10 mouse cellular contexts compared by ENCODE assay signal in the genomic region with DNA sequence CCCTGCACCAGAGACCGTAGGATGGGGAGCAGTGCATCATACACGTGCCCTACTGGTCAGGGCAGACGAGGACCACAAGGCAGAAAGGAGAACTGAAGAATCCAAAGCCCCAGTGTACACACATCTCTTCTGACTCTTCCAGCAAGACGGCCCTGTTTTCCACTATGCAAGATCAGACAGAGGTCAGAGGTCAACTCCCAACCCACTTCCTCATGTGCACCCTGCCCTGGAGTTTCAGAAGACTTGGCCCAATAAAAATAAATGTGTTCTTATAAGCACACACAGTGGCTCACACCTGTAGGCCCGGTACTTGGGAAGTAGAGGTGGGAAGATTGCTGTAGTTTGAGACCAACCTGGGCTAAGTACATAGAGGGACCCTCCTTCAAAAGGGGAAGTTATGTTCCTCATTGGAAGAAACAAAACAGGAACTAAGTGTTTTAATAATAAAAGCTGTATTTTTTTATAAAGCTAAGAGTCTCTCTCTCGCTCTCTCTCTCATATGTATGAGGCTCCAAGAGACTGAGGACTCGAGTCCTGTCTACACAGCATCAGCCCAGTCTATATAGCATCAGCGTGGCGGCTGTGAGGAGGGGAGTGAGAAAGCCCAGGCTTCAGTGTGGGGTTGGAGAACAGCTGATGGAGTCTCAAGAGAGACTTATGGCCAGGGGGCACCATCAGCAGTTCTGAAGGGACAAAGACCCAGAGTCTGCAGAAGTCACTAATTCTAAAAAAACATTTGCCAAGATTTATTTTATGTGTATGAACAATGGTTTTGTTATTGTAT. TPM values are rescaled to one million over a fixed set of nuclear protein-coding genes. Genes with fewer than 3 reads are reported as not detected.
DNase-seq lines count a peak whose midpoint lies in the region; ATAC-seq and TF ChIP-seq lines count a peak whose summit lies in the region.
"Had no signal": no experiment of that assay in that cellular context is flagged by ENCODE, and none has a peak within 500 bp of the region (broad histone marks: within the 10 kb centered on the region; RNA-seq: fewer than 3 reads in every experiment).

No protein-coding gene starts in this region.

- peak; percentile 53 to 57 for DNase-seq in heart, adult 18-20 months
- DNase-seq in heart, postnatal 25 days (ENCODE audit: low spot score) = no peak
- peak; percentile 65 for DNase-seq in CH12.LX (ENCODE audit: extremely low read depth)
- no peak for DNase-seq in frontal cortex, postnatal 14 days (ENCODE audit: low spot score in 2 of 2)
- DNase-seq in thymus, adult 18-20 months = no peak

- peak overlapping the region; percentile 88 for H3K4me2 ChIP-seq in CH12.LX (ENCODE audit: insufficient read depth, low read depth, poor library complexity, severe bottlenecking)
- H3K4me2 ChIP-seq in hindbrain, embryonic 16.5 days (ENCODE audit: low read length) = peak overlapping the region; percentile 57
- peak overlapping the region; percentile 70 for H3K4me2 ChIP-seq in midbrain, embryonic 13.5 days (replicated peaks)
- H3K4me2 ChIP-seq in heart, embryonic 11.5 days = no peak overlapping the region; the same call in 1 of the 2 replicates

- dilution Hi-C loops in CH12.LX (cut with MboI; ENCODE audit: extremely low pct_ligation_motif_present, extremely low pct_unique_long_range_greater_than_20kb, low sequenced_read_pairs) = no loop called here

- H3K79me2 ChIP-seq in CH12.LX (replicated peaks; ENCODE audit: control insufficient read depth, extremely low read depth, insufficient read depth, poor library complexity, severe bottlenecking) = 0 out of 2 replicates have a peak, but pooled peaks cover 5% of the 10 kb centered on the region

- intact Hi-C loops in heart, postnatal 25 days (cut with DNase I) = loop anchor here (2.0 kb wide), 1 partner anchor 53 kb away; no protein-coding TSS in a partner anchor

- no peak for TF ChIP-seq EP300 in CH12.LX (IDR thresholded peaks at IDR 0.05; ENCODE audit: low read length)

- H3K36me3 ChIP-seq in CH12.LX (replicated peaks in 1 of 2; ENCODE audit: control insufficient read depth in 1 of 2, insufficient read depth in 1 of 2, low read length in 1 of 2) = peaks cover 0 to 42% of the 10 kb centered on the region in 2 experiments
- H3K36me3 ChIP-seq in hindbrain, embryonic 16.5 days (ENCODE audit: control insufficient read depth, insufficient read depth, low read length) = no peaks in the 10 kb centered on the region
- H3K36me3 ChIP-seq in midbrain, embryonic 13.5 days = peaks cover 11% of the 10 kb centered on the region; the same call in 1 of the 2 replicates
- no peaks in the 10 kb centered on the region for H3K36me3 ChIP-seq in heart, embryonic 11.5 days (ENCODE audit: control insufficient read depth, insufficient read depth, low read length)

- H3K27me3 ChIP-seq in CH12.LX (replicated peaks) = no peaks in the 10 kb centered on the region
- H3K27me3 ChIP-seq in hindbrain, embryonic 16.5 days (replicated peaks; ENCODE audit: control insufficient read depth, insufficient read depth, low read length) = peaks cover under 1% of the 10 kb centered on the region
- peaks cover 6% of the 10 kb centered on the region for H3K27me3 ChIP-seq in midbrain, embryonic 13.5 days
- H3K27me3 ChIP-seq in heart, embryonic 11.5 days (ENCODE audit: control insufficient read depth, insufficient read depth, low read length) = peaks cover 1% of the 10 kb centered on the region
- H3K27me3 ChIP-seq: Patski had no signal

- no peak for TF ChIP-seq CTCF in CH12.LX (conservative IDR thresholded peaks at IDR 0.05 in 1 of 2, IDR thresholded peaks at IDR 0.05 in 1 of 2; ENCODE audit: low read depth in 2 of 2, low read length in 2 of 2)

- peak; percentile 34 for TF ChIP-seq POLR2A in CH12.LX (IDR thresholded peaks at IDR 0.05; ENCODE audit: low read depth, low read length)

- H3K4me3 ChIP-seq in CH12.LX (replicated peaks in 1 of 3; ENCODE audit: low read depth in 2 of 3, low read length in 2 of 3, poor library complexity in 1 of 3) = peak overlapping the region in 2 of 3 experiments; percentile 25 to 68
- H3K4me3 ChIP-seq in hindbrain, embryonic 16.5 days (ENCODE audit: low read length) = no peak overlapping the region
- 0 out of 2 replicates have a peak overlapping the region, but pooled peaks have one; percentile 65 for H3K4me3 ChIP-seq in midbrain, embryonic 13.5 days (replicated peaks)
- no peak overlapping the region for H3K4me3 ChIP-seq in heart, embryonic 11.5 days (ENCODE audit: low read depth, low read length)

- 93% methylated on average over 9 of the region's 9 CpGs for WGBS in hindbrain, embryonic 16.5 days
- WGBS in midbrain, embryonic 13.5 days = 90% methylated on average over 9 of the region's 9 CpGs
- 86% methylated on average over 9 of the region's 9 CpGs for WGBS in heart, embryonic 11.5 days (ENCODE audit: insufficient replicate concordance)

- no peak for ATAC-seq in hindbrain, embryonic 16.5 days
- ATAC-seq in midbrain, embryonic 13.5 days = no peak
- no peak for ATAC-seq in heart, embryonic 11.5 days (replicated peaks; ENCODE audit: insufficient number of reproducible peaks, low FRiP score, low TSS enrichment)
- ATAC-seq: Patski had no signal

- peak overlapping the region; percentile 12; the same call in 1 of the 2 replicates for H3K27ac ChIP-seq in CH12.LX (ENCODE audit: insufficient read depth, low read depth)
- no peak overlapping the region for H3K27ac ChIP-seq in hindbrain, embryonic 16.5 days (ENCODE audit: low read depth, low read length)
- H3K27ac ChIP-seq in midbrain, embryonic 13.5 days = no peak overlapping the region
- H3K27ac ChIP-seq in heart, embryonic 11.5 days (ENCODE audit: low read depth, low read length) = no peak overlapping the region

- no peaks in the 10 kb centered on the region for H3K9me3 ChIP-seq in CH12.LX (replicated peaks; ENCODE audit: low read length)
- H3K9me3 ChIP-seq in hindbrain, embryonic 16.5 days (ENCODE audit: control insufficient read depth, low read length) = no peaks in the 10 kb centered on the region
- no peaks in the 10 kb centered on the region for H3K9me3 ChIP-seq in midbrain, embryonic 13.5 days
- H3K9me3 ChIP-seq in heart, embryonic 11.5 days (replicated peaks; ENCODE audit: control insufficient read depth, low read length) = no peaks in the 10 kb centered on the region

- in situ Hi-C loops in CH12.LX (cut with MboI; ENCODE audit: low pct_ligation_motif_present, low pct_unique_long_range_greater_than_20kb, low sequenced_read_pairs) = no loop called here

- H3K4me1 ChIP-seq in CH12.LX (ENCODE audit: control insufficient read depth in 1 of 2, insufficient read depth in 2 of 2) = peaks cover 5 to 46% of the 10 kb centered on the region in 2 experiments
- peaks cover 7% of the 10 kb centered on the region for H3K4me1 ChIP-seq in hindbrain, embryonic 16.5 days (ENCODE audit: control insufficient read depth, insufficient read depth, low read depth, low read length)
- H3K4me1 ChIP-seq in midbrain, embryonic 13.5 days (replicated peaks) = peaks cover 19% of the 10 kb centered on the region
- peaks cover 5% of the 10 kb centered on the region for H3K4me1 ChIP-seq in heart, embryonic 11.5 days (ENCODE audit: control insufficient read depth, insufficient read depth, low read length)

- H3K9ac ChIP-seq in CH12.LX (ENCODE audit: insufficient read depth, low read depth) = peak overlapping the region; percentile 70
- no peak overlapping the region for H3K9ac ChIP-seq in hindbrain, embryonic 16.5 days (ENCODE audit: low read depth, low read length)
- no peak overlapping the region for H3K9ac ChIP-seq in midbrain, embryonic 13.5 days (replicated peaks)
- H3K9ac ChIP-seq in heart, embryonic 11.5 days (ENCODE audit: low read depth, low read length) = no peak overlapping the region

- TF ChIP-seq RAD21 in CH12.LX (IDR thresholded peaks at IDR 0.05; ENCODE audit: low read depth, low read length) = no peak

RNA-seq across cellular contexts. Expression of a gene that starts 1.7 kb away (rescaled TPM):
- 1 to 10 TPM; 7.5 to 8.2 TPM for total RNA-seq in heart, adult 18-20 months (2021)
- 1 to 10 TPM; 7.5 to 8.2 TPM for total RNA-seq in heart, postnatal 25 days (2021)
- total RNA-seq in CH12.LX (2012; rRNA removed) (52.2 and 59.7 TPM in 2 replicates), CH12.LX (2014; rRNA removed) (70.3 and 79.9 TPM in 2 replicates)
- polyA plus RNA-seq in CH12.LX (2012; ENCODE audit: insufficient read length, low read depth) = 74.3 and 91.6 TPM in 2 replicates
- 42.9 and 46.3 TPM in 2 replicates for polyA plus RNA-seq in hindbrain, embryonic 16.5 days (2015; fragmentation: Nextera tagmentation; extraction: Ambion mirVana)
- 41.9 and 43.6 TPM in 2 replicates for polyA plus RNA-seq in midbrain, embryonic 13.5 days (2015; fragmentation: Nextera tagmentation; extraction: Ambion mirVana)
- polyA plus RNA-seq in heart, embryonic 11.5 days (2014; fragmentation: Nextera tagmentation; extraction: Ambion mirVana) = 28.6 and 31.2 TPM in 2 replicates

RNA-seq across cellular contexts. Expression of a gene that starts 5.8 kb away (rescaled TPM):
- 1 to 10 TPM; 1.7 to 2.8 TPM for total RNA-seq in heart, adult 18-20 months (2021)
- total RNA-seq in heart, postnatal 25 days (2021) = 1 to 10 TPM; 2.3 to 2.7 TPM
- total RNA-seq in CH12.LX (2012; rRNA removed) = 0.08 TPM in 1 of 2 replicates, not detected in the other
- total RNA-seq in CH12.LX (2014; rRNA removed) = 0.05 TPM in 1 of 2 replicates, not detected in the other
- 0.20 and 0.74 TPM in 2 replicates for polyA plus RNA-seq in CH12.LX (2012; ENCODE audit: insufficient read length, low read depth)
- polyA plus RNA-seq in hindbrain, embryonic 16.5 days (2015; fragmentation: Nextera tagmentation; extraction: Ambion mirVana) = 0.86 and 1.3 TPM in 2 replicates
- 0.40 and 0.44 TPM in 2 replicates for polyA plus RNA-seq in midbrain, embryonic 13.5 days (2015; fragmentation: Nextera tagmentation; extraction: Ambion mirVana)
- polyA plus RNA-seq in heart, embryonic 11.5 days (2014; fragmentation: Nextera tagmentation; extraction: Ambion mirVana) = 1.1 and 1.9 TPM in 2 replicates
- polyA plus RNA-seq: myocyte had no signal

RNA-seq across cellular contexts. Expression of a gene that starts 6.3 kb away (rescaled TPM):
- total RNA-seq in heart, adult 18-20 months (2021) = 1 to 10 TPM; 8.3 to 9.9 TPM
- 1 to 10 TPM; 8.4 to 9.4 TPM for total RNA-seq in heart, postnatal 25 days (2021)
- total RNA-seq in CH12.LX (2012; rRNA removed) = 0.04 and 0.08 TPM in 2 replicates
- not detected in 2 replicates for total RNA-seq in CH12.LX (2014; rRNA removed)
- 0.56 and 0.59 TPM in 2 replicates for polyA plus RNA-seq in CH12.LX (2012; ENCODE audit: insufficient read length, low read depth)
- 6.0 and 7.3 TPM in 2 replicates for polyA plus RNA-seq in hindbrain, embryonic 16.5 days (2015; fragmentation: Nextera tagmentation; extraction: Ambion mirVana)
- 1.4 and 1.6 TPM in 2 replicates for polyA plus RNA-seq in midbrain, embryonic 13.5 days (2015; fragmentation: Nextera tagmentation; extraction: Ambion mirVana)
- 6.2 and 7.3 TPM in 2 replicates for polyA plus RNA-seq in heart, embryonic 11.5 days (2014; fragmentation: Nextera tagmentation; extraction: Ambion mirVana)

RNA-seq across cellular contexts. Expression of a gene that starts 21.0 kb away (rescaled TPM):
- total RNA-seq in heart, adult 18-20 months (2021) = 10 to 100 TPM; 11.3 to 12.5 TPM
- 10 to 100 TPM in 1 of 2 experiments, 1 to 10 TPM in 1; 9.0 to 11.6 TPM for total RNA-seq in heart, postnatal 25 days (2021)
- total RNA-seq in CH12.LX (2012; rRNA removed) (45.9 and 60.2 TPM in 2 replicates), CH12.LX (2014; rRNA removed) (42.1 and 46.0 TPM in 2 replicates)
- polyA plus RNA-seq in CH12.LX (2012; ENCODE audit: insufficient read length, low read depth) = 89.7 and 101 TPM in 2 replicates
- 54.9 and 55.6 TPM in 2 replicates for polyA plus RNA-seq in hindbrain, embryonic 16.5 days (2015; fragmentation: Nextera tagmentation; extraction: Ambion mirVana)
- polyA plus RNA-seq in midbrain, embryonic 13.5 days (2015; fragmentation: Nextera tagmentation; extraction: Ambion mirVana) = 44.8 and 45.5 TPM in 2 replicates
- polyA plus RNA-seq in heart, embryonic 11.5 days (2014; fragmentation: Nextera tagmentation; extraction: Ambion mirVana) = 11.6 and 12.9 TPM in 2 replicates

RNA-seq across cellular contexts. Expression of a gene that starts 43.6 kb away (rescaled TPM):
- 10 to 100 TPM; 19.0 to 19.3 TPM for total RNA-seq in heart, adult 18-20 months (2021)
- 10 to 100 TPM; 17.9 to 21.1 TPM for total RNA-seq in heart, postnatal 25 days (2021)
- total RNA-seq in CH12.LX (2012; rRNA removed) (33.0 and 37.5 TPM in 2 replicates), CH12.LX (2014; rRNA removed) (12.9 and 13.2 TPM in 2 replicates)
- 101 and 113 TPM in 2 replicates for polyA plus RNA-seq in CH12.LX (2012; ENCODE audit: insufficient read length, low read depth)
- 31.7 and 37.0 TPM in 2 replicates for polyA plus RNA-seq in hindbrain, embryonic 16.5 days (2015; fragmentation: Nextera tagmentation; extraction: Ambion mirVana)
- 33.9 and 34.1 TPM in 2 replicates for polyA plus RNA-seq in midbrain, embryonic 13.5 days (2015; fragmentation: Nextera tagmentation; extraction: Ambion mirVana)
- 22.1 and 27.5 TPM in 2 replicates for polyA plus RNA-seq in heart, embryonic 11.5 days (2014; fragmentation: Nextera tagmentation; extraction: Ambion mirVana)

Comparison
In these comparisons a context has a peak if more than half of its experiments do, and no peak if none do; other contexts are left out.
1. DNase-seq: peak in heart, adult 18-20 months (2 of 2) and CH12.LX (single experiment); none in heart, postnatal 25 days (single experiment), frontal cortex, postnatal 14 days (0 of 2) and thymus, adult 18-20 months (0 of 2).
2. H3K4me3 ChIP-seq: peak in CH12.LX (2 of 3) and midbrain, embryonic 13.5 days (single experiment); none in hindbrain, embryonic 16.5 days (single experiment) and heart, embryonic 11.5 days (single experiment).